Mouse (Mus musculus) erythroblast, embryonic 14.5 days (primary cell): Measurements from ENCODE around the gene Nfib.

Source experiments
- GATA1 ChIP-seq: IDR thresholded peaks from 2 replicates; pipeline ENCODE4 v1.6.1; 2012; ENCODE audit warnings: low read length, inconsistent platforms, mixed read lengths
- TAL1 ChIP-seq: IDR thresholded peaks from 3 replicates; pipeline ENCODE4 v1.6.1; 2012; ENCODE audit warnings: low read length, inconsistent platforms, mixed read lengths

GRCm38 (mm10) chr4:82456908-82457307, 248.6 kb downstream of the Nfib start:
- TF ChIP-seq GATA1 (no peak), TAL1 (no peak)
